Mouse (Mus musculus) cerebellum, adult 9-10 months (tissue): ENCODE measurements at regions not wholly inside any gene's neighbourhood (a gene's known extent, or its start where the extent isn't known, plus 50 kb on each side); places are given as distances from the start of the nearest gene placed in this dataset.

Source experiments
- DNase-seq: peaks from one replicate; pipeline ENCODE4 v3.0.0; 2022

GRCm38 (mm10) chr7:95689161-95689833, 481.7 kb upstream of the Tenm4 start:
- DNase-seq: no peak

GRCm38 (mm10) chr7:95699506-95699905, 471.5 kb upstream of the Tenm4 start:
- DNase-seq: no peak

- DNase-seq: no peak
Measured at GRCm38 (mm10) chr7:95710088-95710487, 461.0 kb upstream of the Tenm4 start.

GRCm38 (mm10) chr7:95720083-95720482, 451.0 kb upstream of the Tenm4 start:
- DNase-seq: no peak

- no peak for DNase-seq
Measured at GRCm38 (mm10) chr7:95725716-95726487, 445.1 kb upstream of the Tenm4 start.

GRCm38 (mm10) chr7:95733807-95734206, 437.2 kb upstream of the Tenm4 start:
- DNase-seq: no peak

- no peak for DNase-seq
Measured at GRCm38 (mm10) chr7:95734587-95734986, 436.5 kb upstream of the Tenm4 start.

GRCm38 (mm10) chr7:95736716-95737115, 434.3 kb upstream of the Tenm4 start:
- no peak for DNase-seq

- DNase-seq: no peak
Measured at GRCm38 (mm10) chr7:95738725-95739245, 432.3 kb upstream of the Tenm4 start.

- DNase-seq: no peak
Measured at GRCm38 (mm10) chr7:95739779-95740178, 431.3 kb upstream of the Tenm4 start.

- no peak for DNase-seq
Measured at GRCm38 (mm10) chr7:95758375-95758774, 412.7 kb upstream of the Tenm4 start.

GRCm38 (mm10) chr7:95760945-95761661, 409.9 kb upstream of the Tenm4 start:
- no peak for DNase-seq

- DNase-seq: no peak
Measured at GRCm38 (mm10) chr7:95766356-95767150, 404.5 kb upstream of the Tenm4 start.

- no peak for DNase-seq
Measured at GRCm38 (mm10) chr7:95784523-95784922, 386.5 kb upstream of the Tenm4 start.

GRCm38 (mm10) chr7:95787543-95787942, 383.5 kb upstream of the Tenm4 start:
- no peak for DNase-seq

- no peak for DNase-seq
Measured at GRCm38 (mm10) chr7:95787951-95788350, 383.1 kb upstream of the Tenm4 start.

- DNase-seq: no peak
Measured at GRCm38 (mm10) chr7:95789424-95789823, 381.6 kb upstream of the Tenm4 start.

GRCm38 (mm10) chr7:95799022-95799421, 372.0 kb upstream of the Tenm4 start:
- no peak for DNase-seq

- DNase-seq: no peak
Measured at GRCm38 (mm10) chr7:95809626-95810025, 361.4 kb upstream of the Tenm4 start.

- DNase-seq: no peak
Measured at GRCm38 (mm10) chr7:95810096-95810495, 360.9 kb upstream of the Tenm4 start.

GRCm38 (mm10) chr7:95814865-95815264, 356.2 kb upstream of the Tenm4 start:
- DNase-seq: no peak

- no peak for DNase-seq
Measured at GRCm38 (mm10) chr7:95823539-95823938, 347.5 kb upstream of the Tenm4 start.

GRCm38 (mm10) chr7:95829889-95830288, 341.2 kb upstream of the Tenm4 start:
- DNase-seq: no peak
